Mouse (Mus musculus): ENCODE data around the gene Lamb2.

Lamb2 gene

DNA sequence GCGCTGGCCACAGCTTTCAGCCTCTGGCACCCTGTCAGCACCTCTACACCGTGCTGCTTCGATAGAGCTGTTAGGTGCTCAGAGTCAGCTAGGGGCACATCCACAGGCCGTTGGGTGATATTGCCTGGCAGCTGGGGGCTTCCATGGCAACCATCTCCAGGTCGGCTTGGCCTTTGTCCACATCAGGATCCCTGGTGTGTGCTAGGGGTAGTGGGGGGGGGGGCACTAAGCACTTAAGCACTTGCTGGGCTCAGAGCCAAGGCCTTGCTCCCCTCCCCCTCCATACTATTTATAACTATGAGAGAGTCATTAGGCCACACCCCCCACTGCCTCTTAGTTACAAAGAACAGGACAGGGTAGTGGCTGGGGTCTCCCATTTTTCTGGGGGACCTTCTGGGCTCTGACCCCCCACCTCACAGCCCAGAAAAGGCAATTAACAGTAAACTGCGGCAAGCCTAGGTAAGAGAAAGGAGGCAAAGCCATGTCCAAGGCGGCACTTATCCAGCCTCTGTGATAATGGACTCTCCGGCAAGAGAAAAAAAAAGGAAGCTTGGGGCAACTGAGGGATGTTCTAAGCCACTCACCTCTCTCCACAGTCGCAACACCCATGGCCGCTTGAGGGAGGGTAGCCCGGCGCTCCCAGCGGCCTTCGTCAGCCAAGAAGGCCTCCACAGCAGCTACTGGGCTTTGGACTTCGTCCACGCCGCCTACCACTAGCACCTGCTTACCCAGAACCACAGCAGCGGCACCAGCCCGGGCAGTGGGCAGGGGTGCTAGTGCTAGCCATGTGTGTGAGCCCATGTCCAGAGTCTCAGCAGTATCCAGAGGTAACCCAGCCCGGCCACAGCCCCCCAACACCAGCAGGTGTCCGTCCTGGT, 29.0 kb upstream of the Lamb2 start:
- Histone ChIP-seq H3K9me3 (ENCODE audit: low read length) (no peaks in the 10 kb centered on the region), H3K36me3 (ENCODE audit: insufficient read depth, low read length) (no peaks in the 10 kb centered on the region), H3K4me1 (replicated peaks; ENCODE audit: low read depth, low read length) (peaks cover 60% of the 10 kb centered on the region), H3K4me3 (replicated peaks; ENCODE audit: low read length) (no peak overlapping the region), H3K27me3 (ENCODE audit: insufficient read depth, low read length) (peaks cover 20% of the 10 kb centered on the region)
- no peak for TF ChIP-seq POU5F1 (IDR thresholded peaks at IDR 0.05; ENCODE audit: borderline replicate concordance, low read length)
- no peak for TF ChIP-seq NANOG (IDR thresholded peaks at IDR 0.05; ENCODE audit: borderline replicate concordance, low read length)
- no peak for TF ChIP-seq CTCF (conservative IDR thresholded peaks at IDR 0.05; ENCODE audit: low read length)

DNA sequence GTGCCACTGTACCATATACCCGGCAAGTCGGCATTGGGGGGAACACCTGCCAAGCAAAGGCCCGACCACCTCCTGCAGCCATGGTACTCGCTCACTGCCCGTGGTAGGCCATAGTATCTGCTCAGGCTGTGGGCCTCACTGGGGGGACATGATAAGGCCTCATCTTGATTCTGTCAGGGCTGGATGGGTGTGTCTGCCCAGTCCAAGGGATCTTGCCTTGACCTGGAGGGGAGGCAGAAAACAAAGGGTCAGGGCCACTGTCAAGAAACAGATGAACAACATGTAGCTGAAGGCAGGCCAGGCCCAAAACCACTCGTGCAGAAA, 28.4 kb upstream of the Lamb2 start:
- Histone ChIP-seq H3K9me3 (ENCODE audit: low read length) (no peaks in the 10 kb centered on the region), H3K36me3 (ENCODE audit: insufficient read depth, low read length) (no peaks in the 10 kb centered on the region), H3K27me3 (ENCODE audit: insufficient read depth, low read length) (peaks cover 20% of the 10 kb centered on the region), H3K4me3 (replicated peaks; ENCODE audit: low read length) (no peak overlapping the region), H3K4me1 (replicated peaks; ENCODE audit: low read depth, low read length) (peaks cover 64% of the 10 kb centered on the region)
- TF ChIP-seq NANOG (IDR thresholded peaks at IDR 0.05; ENCODE audit: borderline replicate concordance, low read length) (no peak), CTCF (conservative IDR thresholded peaks at IDR 0.05; ENCODE audit: low read length) (no peak), POU5F1 (IDR thresholded peaks at IDR 0.05; ENCODE audit: borderline replicate concordance, low read length) (no peak)

DNA sequence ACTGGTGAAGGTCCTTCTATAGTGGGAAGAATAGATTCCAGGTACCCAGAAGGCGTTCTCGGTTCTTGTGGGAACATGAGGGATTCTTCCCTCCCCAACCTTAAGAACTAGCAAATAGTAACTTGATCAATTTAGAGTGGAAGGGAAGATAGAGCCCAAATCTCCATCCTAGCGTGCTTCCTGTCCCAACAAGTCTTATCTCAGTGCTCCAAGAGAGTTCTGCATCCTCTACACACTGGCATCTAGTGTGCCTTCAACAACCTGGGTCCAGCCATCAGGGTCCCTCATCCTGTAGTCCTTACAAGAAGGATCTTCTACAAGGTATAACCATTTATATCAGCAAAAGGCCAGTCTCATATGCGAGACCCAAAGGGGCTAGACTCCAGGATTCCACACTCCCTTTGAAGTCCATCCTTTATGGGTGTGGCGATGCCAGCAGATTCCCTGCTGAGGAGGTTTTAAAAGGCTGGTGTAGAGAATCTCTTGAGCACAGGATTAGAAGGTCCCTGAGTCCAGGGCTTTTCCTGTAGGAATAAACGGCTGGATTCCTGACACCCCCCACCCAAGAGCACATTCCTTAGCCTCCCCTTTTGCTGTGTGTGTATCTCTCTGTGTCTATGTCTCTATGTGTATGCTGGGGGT, 27.9 kb upstream of the Lamb2 start:
- Histone ChIP-seq H3K9me3 (ENCODE audit: low read length) (no peaks in the 10 kb centered on the region), H3K4me3 (replicated peaks; ENCODE audit: low read length) (peak overlapping the region; percentile 83), H3K4me1 (replicated peaks; ENCODE audit: low read depth, low read length) (peaks cover 69% of the 10 kb centered on the region), H3K27me3 (ENCODE audit: insufficient read depth, low read length) (peaks cover 20% of the 10 kb centered on the region), H3K36me3 (ENCODE audit: insufficient read depth, low read length) (no peaks in the 10 kb centered on the region)
- TF ChIP-seq POU5F1 (IDR thresholded peaks at IDR 0.05; ENCODE audit: borderline replicate concordance, low read length), result no peak
- no peak for TF ChIP-seq NANOG (IDR thresholded peaks at IDR 0.05; ENCODE audit: borderline replicate concordance, low read length)
- TF ChIP-seq CTCF (conservative IDR thresholded peaks at IDR 0.05; ENCODE audit: low read length), result no peak

DNA sequence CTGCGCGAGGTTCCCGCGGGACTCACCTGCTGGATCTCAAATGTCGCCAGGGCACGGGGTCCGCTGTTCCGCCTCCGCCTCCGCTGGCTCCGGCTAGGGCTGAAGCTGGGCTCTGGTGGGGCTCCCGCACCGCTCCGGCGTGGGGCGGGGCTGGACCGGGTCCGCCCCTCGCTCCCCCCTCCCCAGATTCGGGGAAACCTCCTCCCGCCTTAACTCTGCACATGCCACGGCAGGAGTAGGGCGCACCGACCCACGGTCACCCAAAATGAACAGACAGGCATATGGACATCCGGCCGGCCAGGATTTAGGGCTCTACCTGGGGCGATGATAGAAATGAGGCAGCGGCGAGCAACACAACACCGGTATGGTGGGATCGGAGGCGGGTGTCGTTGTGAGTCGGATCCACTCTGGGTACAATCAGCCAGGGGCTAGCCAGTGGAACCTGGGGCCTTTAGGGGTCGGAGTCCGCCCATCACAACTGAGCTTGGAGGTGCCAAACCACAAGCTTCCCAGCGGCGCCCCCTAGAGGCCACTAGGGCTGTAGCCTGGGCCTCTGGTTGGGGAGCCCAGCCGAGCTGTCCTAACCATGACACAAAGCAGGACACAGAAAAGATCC, 27.1 kb upstream of the Lamb2 start:
- Histone ChIP-seq H3K4me3 (replicated peaks; ENCODE audit: low read length) (peak overlapping the region; percentile 83), H3K27me3 (ENCODE audit: insufficient read depth, low read length) (peaks cover 20% of the 10 kb centered on the region), H3K4me1 (replicated peaks; ENCODE audit: low read depth, low read length) (peaks cover 76% of the 10 kb centered on the region), H3K36me3 (ENCODE audit: insufficient read depth, low read length) (no peaks in the 10 kb centered on the region), H3K9me3 (ENCODE audit: low read length) (no peaks in the 10 kb centered on the region)
- TF ChIP-seq NANOG (IDR thresholded peaks at IDR 0.05; ENCODE audit: borderline replicate concordance, low read length) (no peak), POU5F1 (IDR thresholded peaks at IDR 0.05; ENCODE audit: borderline replicate concordance, low read length) (no peak), CTCF (conservative IDR thresholded peaks at IDR 0.05; ENCODE audit: low read length) (peak; percentile 95)

DNA sequence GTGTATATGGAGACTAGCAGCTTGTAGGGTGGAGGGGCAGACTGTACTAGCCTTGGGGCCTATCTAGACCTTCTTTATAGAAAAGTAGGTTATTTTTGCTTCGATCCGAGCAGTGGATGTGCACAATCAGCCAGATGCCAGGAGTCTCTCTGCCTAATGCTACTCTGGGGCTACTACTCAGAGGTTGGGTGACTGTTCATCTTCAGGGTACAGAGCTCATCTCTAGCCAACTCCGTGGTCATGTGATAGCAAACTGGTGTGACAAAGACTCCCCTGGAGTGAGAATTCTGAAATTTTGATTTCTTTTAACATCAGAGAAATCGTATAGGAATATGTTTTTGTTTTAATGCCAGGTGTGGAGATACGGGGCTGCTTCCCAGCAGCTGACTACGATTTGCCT, 26.6 kb upstream of the Lamb2 start:
- Histone ChIP-seq H3K9me3 (ENCODE audit: low read length) (no peaks in the 10 kb centered on the region), H3K36me3 (ENCODE audit: insufficient read depth, low read length) (no peaks in the 10 kb centered on the region), H3K4me1 (replicated peaks; ENCODE audit: low read depth, low read length) (peaks cover 79% of the 10 kb centered on the region), H3K4me3 (replicated peaks; ENCODE audit: low read length) (no peak overlapping the region), H3K27me3 (ENCODE audit: insufficient read depth, low read length) (peaks cover 18% of the 10 kb centered on the region)
- TF ChIP-seq CTCF (conservative IDR thresholded peaks at IDR 0.05; ENCODE audit: low read length), result no peak
- no peak for TF ChIP-seq NANOG (IDR thresholded peaks at IDR 0.05; ENCODE audit: borderline replicate concordance, low read length)
- TF ChIP-seq POU5F1 (IDR thresholded peaks at IDR 0.05; ENCODE audit: borderline replicate concordance, low read length), result no peak

DNA sequence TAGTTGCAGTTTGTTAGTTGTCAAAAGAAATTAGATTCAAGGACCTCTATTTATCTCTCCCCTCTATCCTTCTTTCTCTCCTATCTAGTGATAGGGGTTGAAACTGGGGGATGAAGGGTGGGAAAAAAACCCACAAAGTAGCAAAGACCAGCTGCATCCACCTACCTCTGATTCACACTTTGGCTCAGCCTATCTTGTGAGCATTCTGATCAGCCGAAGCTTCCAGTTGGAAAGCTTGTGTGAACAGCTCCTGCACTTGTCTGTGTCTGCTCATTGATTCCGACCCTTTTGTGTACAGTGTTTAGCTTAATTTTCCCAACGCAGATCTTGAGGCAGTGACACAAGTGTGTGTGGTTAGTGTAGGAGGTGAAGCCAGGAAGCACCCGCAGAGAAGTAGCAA, 26.1 kb upstream of the Lamb2 start:
- Histone ChIP-seq H3K4me3 (replicated peaks; ENCODE audit: low read length) (no peak overlapping the region), H3K36me3 (ENCODE audit: insufficient read depth, low read length) (no peaks in the 10 kb centered on the region), H3K27me3 (ENCODE audit: insufficient read depth, low read length) (peaks cover 18% of the 10 kb centered on the region), H3K4me1 (replicated peaks; ENCODE audit: low read depth, low read length) (peaks cover 74% of the 10 kb centered on the region), H3K9me3 (ENCODE audit: low read length) (no peaks in the 10 kb centered on the region)
- TF ChIP-seq CTCF (conservative IDR thresholded peaks at IDR 0.05; ENCODE audit: low read length), result no peak
- no peak for TF ChIP-seq POU5F1 (IDR thresholded peaks at IDR 0.05; ENCODE audit: borderline replicate concordance, low read length)

- H3K4me3 ChIP-seq (replicated peaks; ENCODE audit: low read length), result no peak overlapping the region
- no peaks in the 10 kb centered on the region for H3K9me3 ChIP-seq (ENCODE audit: low read length)
- TF ChIP-seq POU5F1 (IDR thresholded peaks at IDR 0.05; ENCODE audit: borderline replicate concordance, low read length), result no peak
- TF ChIP-seq CTCF (conservative IDR thresholded peaks at IDR 0.05; ENCODE audit: low read length), result no peak
- TF ChIP-seq NANOG (IDR thresholded peaks at IDR 0.05; ENCODE audit: borderline replicate concordance, low read length), result no peak
- H3K36me3 ChIP-seq (ENCODE audit: insufficient read depth, low read length), result no peaks in the 10 kb centered on the region
- H3K4me1 ChIP-seq (replicated peaks; ENCODE audit: low read depth, low read length), result peaks cover 67% of the 10 kb centered on the region
- peaks cover 18% of the 10 kb centered on the region for H3K27me3 ChIP-seq (ENCODE audit: insufficient read depth, low read length)
These were observed 25.1 kb upstream of the Lamb2 start for GRCm38 (mm10) chr9:108454429-108454828.

DNA sequence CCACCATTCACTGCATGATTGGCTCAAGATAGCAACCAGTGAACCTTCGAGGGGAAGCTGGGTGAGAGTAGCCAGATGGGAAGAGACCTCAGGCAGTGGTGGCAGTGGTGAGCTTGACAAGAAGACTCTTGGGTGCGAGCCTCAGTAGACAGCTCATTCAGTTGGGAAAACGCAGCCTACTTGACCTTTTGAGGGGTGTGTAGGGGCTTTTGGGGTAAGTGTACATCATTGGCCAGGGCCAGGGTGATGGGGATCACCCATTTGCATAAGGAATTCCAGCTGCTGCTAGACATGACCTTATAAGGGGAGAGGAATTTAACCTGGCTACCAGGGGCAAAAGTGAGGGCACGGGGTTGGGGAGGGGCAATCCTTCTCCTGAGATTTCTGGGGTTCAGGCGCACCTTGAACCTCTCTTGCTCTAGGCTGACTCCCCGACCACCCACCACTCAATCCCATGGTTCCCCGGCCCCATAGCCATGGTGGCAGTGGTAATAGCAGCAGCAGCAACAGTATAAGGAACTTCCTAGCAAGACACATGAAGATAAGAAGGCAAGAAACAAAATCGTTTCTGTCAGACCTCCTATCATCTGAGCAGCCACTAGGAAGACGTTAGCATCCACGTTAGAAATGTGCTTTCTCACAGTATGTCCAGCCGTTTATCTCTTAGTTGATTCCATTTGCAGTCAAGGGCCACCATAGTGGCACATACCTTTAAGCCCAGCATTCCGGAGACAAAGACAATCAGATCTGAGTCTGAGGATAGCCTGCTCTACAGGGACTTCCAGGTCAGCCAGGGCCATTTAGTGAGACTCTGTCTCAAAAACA, 23.6 kb upstream of the Lamb2 start:
- Histone ChIP-seq H3K9me3 (ENCODE audit: low read length) (no peaks in the 10 kb centered on the region), H3K36me3 (ENCODE audit: insufficient read depth, low read length) (no peaks in the 10 kb centered on the region), H3K27me3 (ENCODE audit: insufficient read depth, low read length) (peaks cover 15% of the 10 kb centered on the region), H3K4me3 (replicated peaks; ENCODE audit: low read length) (no peak overlapping the region), H3K4me1 (replicated peaks; ENCODE audit: low read depth, low read length) (peaks cover 61% of the 10 kb centered on the region)
- no peak for TF ChIP-seq CTCF (conservative IDR thresholded peaks at IDR 0.05; ENCODE audit: low read length)
- no peak for TF ChIP-seq NANOG (IDR thresholded peaks at IDR 0.05; ENCODE audit: borderline replicate concordance, low read length)
- TF ChIP-seq POU5F1 (IDR thresholded peaks at IDR 0.05; ENCODE audit: borderline replicate concordance, low read length), result no peak
